Mouse (Mus musculus) megakaryocyte, adult 5-6 weeks (primary cell): ENCODE data around the gene H2-T24. TPM values are rescaled to one million over a fixed set of nuclear protein-coding genes. Genes with fewer than 3 reads are reported as not detected.

Source experiments
- ATAC-seq: 2 replicates; pipeline ENCODE4 v1.8.0; 2016; ENCODE audit warnings: mild to moderate bottlenecking, inconsistent platforms; ENCODE audit not compliant: poor library complexity, severe bottlenecking
- total RNA-seq, 2 experiments: library from RNA; stranded (forward) in 1 of 2; stranded (reverse) in 1 of 2; fragments of 153-499, 151-499 nt in 1 of 2; fragments of 221-1000, 200-1000 nt in 1 of 2; gene quantifications; 2 replicates each; pipeline versions ENCODE4 v1.2.3 to v1.2.4; 2015 to 2017

H2-T24 gene
- total RNA-seq, 2 experiments from 2014 or later = 19.5 to 85.4 TPM

DNA sequence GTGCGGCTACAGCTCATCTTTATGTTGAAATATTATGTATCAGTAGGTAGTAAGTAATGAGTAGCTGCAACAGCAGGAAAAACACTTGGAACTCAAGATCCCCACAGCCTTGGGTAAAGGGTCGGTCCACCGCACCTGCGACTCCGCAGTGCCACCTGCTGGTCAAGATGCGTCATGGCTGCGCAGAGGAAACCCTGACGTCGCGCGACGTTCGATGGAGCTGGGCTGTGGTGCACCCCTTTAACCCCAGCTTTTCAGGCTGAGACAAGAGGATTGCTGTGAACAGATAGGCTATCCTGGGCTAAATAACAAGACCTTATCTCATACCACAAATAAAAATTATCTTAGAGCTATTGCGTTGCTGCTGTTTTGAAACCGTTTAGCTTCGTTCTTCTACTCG is 26.7 kb downstream of the H2-T24 start:
- peak; percentile 66 for ATAC-seq

DNA sequence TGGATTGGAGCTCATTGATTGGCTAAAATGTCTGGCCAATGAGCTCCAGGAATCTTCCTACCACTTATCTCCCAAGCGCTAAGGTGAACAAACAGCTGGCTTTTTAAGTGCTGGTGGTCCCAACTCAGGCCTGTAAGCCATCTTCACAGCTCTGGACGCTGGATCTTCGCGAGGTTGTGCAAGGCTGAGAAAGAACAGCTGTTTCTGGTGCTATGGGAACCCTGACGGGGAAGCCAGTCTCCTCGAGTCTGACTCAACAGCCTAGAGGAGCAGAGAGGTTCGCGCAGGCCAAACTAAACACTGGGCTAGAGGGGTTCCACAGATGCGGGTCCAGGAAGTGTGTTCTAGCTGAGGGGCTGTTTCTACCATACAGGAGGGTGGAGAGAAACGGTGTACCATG is 28.6 kb downstream of the H2-T24 start:
- no peak for ATAC-seq

DNA sequence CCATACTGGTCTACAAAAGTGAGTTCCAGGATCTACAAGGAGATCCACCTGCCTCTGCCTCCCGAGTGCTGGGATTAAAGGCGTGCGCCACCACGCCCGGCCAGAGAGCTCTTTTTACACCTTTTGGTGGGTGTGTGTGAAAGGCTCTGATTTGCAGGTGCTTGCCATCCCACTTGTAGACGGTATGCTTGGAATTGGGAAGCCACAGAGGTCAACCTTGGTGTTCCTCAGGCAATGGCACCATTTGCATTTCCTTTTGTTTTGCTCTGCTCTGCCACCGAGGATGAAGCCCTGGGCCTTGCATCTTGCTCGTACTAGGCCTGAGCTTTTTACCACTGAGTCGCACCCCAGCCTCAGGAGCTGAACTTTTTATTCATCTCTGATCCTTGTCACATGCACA is 38.6 kb downstream of the H2-T24 start:
- no peak for ATAC-seq

DNA sequence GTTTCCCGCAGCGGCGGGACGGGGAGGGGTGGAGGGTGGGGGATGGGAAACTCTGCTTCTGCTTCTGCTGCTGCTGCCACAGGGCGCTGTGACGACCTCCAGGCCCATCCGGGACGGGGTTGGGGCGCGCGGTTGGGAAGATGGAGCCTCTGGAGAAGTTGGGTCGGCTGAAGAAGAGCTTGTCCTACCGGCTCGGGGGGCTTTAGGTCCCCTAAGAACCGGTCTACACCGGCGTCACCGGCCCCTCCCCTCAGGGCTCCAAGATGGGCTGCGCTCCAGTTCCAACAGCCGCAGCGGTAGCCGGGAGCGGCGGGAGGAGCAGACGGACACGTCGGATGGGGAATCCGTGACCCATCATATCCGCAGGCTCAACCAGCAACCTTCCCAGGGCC is 40.0 kb downstream of the H2-T24 start:
- ATAC-seq = peak; percentile 4

DNA sequence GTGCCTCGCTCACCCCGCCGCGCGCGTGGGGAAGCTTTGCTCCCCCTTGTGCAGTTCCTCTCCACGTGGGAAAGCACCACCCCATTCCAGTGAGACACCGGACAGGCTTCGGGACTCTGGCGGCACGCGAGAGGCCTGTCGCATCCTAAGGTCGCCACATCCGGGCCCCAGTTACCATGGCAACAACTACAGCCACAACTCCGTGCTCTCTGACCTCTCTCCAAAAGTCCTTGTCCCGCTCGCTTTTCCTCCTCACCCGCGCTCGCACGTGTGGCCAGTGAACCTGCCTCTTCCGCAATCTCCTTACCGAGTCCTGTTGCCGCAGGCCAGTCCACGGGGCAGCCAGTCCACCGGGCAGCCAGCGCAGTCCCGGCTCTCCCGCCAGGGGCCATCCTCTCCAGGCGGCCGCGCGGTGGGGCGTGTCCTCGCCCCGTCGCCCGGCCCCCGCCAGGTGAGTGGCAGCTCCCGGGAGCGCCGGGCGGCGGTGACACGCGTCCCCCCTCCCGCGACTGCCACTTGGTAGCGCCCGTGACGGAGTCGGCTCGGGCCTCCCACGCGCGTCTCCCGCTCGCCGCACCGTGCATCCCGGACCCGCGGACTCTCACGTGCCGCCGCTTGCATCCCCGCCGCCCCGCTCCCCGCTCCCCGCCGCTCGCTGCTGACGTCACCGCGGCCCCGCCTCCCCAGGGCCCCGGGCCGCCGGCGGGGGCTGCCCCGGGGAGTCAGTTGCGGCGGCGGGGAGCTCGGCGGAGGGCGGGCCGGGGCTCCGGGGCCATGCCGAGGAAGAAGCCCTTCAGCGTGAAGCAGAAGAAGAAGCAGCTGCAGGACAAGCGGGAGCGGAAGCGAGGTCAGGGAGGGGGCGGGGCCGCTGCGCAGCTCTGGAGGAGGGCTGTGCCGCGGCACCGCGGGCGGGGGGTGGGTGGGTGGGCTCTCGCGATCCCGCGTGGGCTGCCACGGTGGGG is 40.7 kb downstream of the H2-T24 start, which contains the start of the genes Gnl1 and Prr3:
Gene Gnl1, plus strand, starts transcription at position 451 of the 962 bp plus-strand sequence.
Gene Prr3, minus strand, starts transcription at position 836 of the 962 bp plus-strand sequence.
- ATAC-seq = peak; percentile 82

DNA sequence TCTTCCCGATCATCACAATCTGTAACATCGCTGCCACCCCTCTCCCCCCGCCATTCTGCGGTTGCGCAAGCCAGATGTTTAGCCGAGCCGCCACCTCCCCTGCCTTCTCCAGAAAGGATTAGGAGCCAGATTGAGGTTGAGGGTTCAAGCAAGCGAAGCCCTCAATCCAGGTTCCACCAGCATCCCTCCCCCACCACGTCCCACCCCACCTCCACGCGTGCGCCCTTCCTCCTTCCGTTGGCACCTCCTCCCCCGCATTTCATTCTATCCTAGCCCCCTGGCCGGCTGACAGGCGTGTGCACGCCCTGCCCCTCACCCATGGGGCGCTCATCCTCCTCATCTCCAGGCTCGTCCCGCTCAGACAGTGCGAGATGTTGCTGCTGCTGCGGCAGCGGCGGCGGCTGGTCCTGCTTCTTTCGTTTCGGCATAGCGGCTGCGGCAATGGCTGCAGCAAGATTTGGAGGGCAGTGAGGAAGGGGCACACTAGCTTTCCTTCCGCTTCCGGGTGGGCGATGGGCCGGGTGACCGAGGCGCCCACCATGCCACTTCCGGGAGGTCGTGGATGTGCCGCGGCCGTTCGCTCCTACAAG is 41.5 kb downstream of the H2-T24 start:
- no peak; the same call in 1 of the 2 replicates for ATAC-seq

DNA sequence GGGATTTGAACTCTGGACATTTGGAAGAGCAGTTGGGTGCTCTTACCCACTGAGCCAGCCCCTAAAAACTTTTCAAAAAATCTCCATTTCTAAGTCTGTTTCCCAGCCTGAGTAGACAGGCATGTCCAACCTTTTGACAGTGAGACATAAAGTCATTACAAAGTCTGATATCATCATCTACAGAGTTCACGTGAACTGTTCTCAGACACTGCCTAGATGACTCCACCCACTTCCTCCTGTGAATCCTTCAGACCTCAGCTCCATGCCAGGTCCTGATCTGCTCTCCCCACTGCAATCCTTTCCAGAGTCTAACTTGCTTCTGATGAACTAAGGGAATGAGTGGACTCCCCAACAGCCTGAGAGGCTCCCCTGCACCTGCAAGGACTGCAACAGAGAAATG is 48.2 kb downstream of the H2-T24 start:
- ATAC-seq = no peak

DNA sequence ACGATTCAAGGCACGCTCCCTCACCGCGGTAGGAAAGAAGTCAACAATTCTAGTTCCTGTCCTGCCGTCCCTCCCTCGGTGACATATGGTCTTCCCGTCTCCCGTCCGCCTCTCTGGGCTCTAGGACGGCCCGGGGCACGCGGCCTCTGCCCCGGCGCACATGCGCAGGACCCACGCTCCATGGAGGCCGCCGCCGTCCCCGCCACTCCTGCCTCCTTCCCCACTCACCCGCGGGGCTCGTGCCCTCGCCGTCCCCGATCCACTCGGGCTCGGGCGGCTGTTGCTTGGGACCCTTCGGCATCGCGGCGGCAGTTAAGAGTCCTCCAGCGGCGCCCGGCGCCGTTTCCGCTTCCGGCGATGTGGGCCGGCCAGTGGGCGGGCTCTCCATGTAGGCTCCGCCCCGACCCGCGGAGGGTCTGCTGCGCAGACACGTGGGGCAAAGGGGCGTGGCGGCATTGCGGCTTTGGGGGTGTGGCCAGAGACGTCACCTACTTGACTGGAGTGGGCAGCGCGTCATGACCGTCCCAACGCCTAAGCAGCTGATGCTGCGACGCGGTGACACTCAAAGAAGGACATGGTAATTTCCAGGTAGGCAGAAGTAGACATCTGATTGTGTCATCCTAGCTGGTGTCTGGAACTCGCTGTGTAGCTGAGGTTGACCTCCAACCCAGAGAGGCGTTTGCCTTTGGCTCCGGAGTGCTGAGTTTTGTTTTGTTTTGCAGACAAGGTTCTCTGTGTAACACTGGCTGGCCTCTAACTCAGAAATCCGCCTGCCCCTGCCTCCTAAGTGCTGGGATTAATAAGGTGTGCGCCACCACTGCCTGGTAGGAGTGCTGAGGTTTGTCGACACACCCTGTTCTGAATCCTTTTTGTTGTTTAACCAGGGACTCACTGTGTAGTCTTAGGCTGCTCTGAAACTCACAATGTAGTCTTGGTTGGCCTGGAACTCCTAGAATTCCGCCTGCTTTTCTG is 50.7 kb downstream of the H2-T24 start, which contains the start of gene Abcf1:
Gene Abcf1, minus strand, starts transcription at position 344 of the 972 bp plus-strand sequence.
- peak; percentile 98 for ATAC-seq

DNA sequence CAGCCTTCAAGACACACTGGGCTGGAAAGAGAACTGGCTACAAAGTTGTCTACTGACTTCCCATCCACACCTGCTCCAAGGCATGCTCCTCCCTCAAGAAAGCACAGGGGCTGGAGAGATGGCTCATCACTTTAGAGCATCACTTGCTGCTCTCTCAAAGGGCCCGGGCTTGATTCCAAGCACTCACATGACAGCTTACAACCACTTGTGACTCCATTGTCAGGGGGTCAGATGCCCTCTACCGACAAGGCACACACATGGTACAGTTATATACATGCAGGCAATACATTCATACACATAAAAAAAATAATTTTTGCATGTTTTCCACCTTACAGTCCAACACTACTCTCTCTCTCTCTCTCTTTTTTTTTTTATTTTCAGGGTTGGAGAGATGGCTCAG is 52.7 kb downstream of the H2-T24 start:
- no peak for ATAC-seq

DNA sequence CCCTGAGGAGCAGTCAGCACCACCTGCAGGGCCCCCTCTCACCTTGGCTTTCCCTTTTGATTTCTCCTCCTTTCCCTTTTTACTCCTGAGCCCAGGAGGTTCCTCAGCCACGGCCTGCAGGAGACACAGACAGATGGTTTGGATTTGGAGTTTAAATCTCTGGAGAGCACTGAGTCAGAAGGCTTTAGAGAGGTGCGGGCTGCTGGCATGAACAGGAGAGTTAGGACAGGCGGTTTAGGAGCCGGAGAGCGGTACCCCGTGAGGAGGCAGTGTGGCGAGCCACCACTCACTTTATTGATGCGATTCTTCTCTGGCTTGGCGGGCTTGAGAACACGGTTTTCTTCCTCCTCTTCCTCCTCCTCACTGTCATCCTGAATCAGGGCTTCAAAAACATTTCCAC is 57.1 kb downstream of the H2-T24 start:
- ATAC-seq = no peak

DNA sequence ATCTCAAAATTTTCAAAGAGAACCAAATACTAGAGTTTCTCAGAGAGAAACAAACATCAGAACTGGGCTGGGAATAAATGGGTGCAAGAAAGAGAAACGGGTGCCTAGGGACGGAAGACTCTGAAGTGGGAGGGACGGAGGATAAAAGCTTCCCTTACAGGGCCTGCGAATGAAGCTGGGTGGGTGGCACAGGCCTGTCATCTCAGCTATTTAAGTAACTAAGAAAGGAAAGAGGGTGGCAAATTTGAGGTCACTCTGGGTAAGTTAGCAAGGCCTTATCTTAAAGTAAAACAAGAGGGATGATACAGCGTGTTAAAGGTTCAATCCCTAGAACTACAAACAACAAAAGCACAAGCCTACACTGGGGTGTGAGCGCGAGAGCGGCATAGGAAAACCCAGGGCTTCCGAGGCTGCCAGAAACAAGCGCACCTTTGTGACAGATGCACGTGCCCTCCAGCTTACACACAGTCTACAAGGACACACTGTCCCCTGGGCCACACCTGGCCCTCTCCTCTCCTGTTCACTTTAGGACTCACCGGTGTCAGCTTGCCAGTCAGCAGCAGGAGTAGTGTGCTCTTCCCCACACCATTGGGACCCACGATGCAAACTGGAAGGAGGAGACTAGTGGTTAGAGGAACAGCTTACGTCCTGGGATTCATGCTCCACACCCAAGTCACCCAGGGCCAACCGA is 61.7 kb downstream of the H2-T24 start:
- no peak for ATAC-seq

Other genes starting within 250 kb of the H2-T24 start
- 21.1 and 22.8 TPM in 2 replicates for gene Ier3, start 198.9 kb downstream of the H2-T24 start, total RNA-seq (2015)
- gene Ier3, start 198.9 kb downstream of the H2-T24 start, total RNA-seq (2017) = 15.7 and 20.5 TPM in 2 replicates
- gene Flot1, start 197.3 kb downstream of the H2-T24 start, total RNA-seq (2015) = 73.5 and 95.0 TPM in 2 replicates
- 124 and 127 TPM in 2 replicates for gene Flot1, start 197.3 kb downstream of the H2-T24 start, total RNA-seq (2017)
- 649 TPM in 2 replicates for gene Tubb5, start 182.3 kb downstream of the H2-T24 start, total RNA-seq (2015)
- gene Tubb5, start 182.3 kb downstream of the H2-T24 start, total RNA-seq (2017) = 751 and 811 TPM in 2 replicates
- gene Mdc1, start 179.0 kb downstream of the H2-T24 start, total RNA-seq (2015) = 37.6 and 62.8 TPM in 2 replicates
- gene Mdc1, start 179.0 kb downstream of the H2-T24 start, total RNA-seq (2017) = 17.3 and 18.6 TPM in 2 replicates
- gene Nrm, start 159.2 kb downstream of the H2-T24 start, total RNA-seq (2015) = 88.5 and 114 TPM in 2 replicates
- 80.1 and 82.8 TPM in 2 replicates for gene Nrm, start 159.2 kb downstream of the H2-T24 start, total RNA-seq (2017)
- 153 and 167 TPM in 2 replicates for gene Ppp1r18, start 155.0 kb downstream of the H2-T24 start, total RNA-seq (2015)
- 64.0 and 78.1 TPM in 2 replicates for gene Ppp1r18, start 155.0 kb downstream of the H2-T24 start, total RNA-seq (2017)
- gene Dhx16, start 140.7 kb downstream of the H2-T24 start, total RNA-seq (2015) = 87.6 and 118 TPM in 2 replicates
- gene Dhx16, start 140.7 kb downstream of the H2-T24 start, total RNA-seq (2017) = 65.9 and 72.8 TPM in 2 replicates
- gene 2310061I04Rik, start 123.1 kb downstream of the H2-T24 start, total RNA-seq (2015) = 28.4 and 31.8 TPM in 2 replicates
- 3.5 and 9.8 TPM in 2 replicates for gene 2310061I04Rik, start 123.1 kb downstream of the H2-T24 start, total RNA-seq (2017)
- 8.7 and 10.1 TPM in 2 replicates for gene Atat1, start 110.5 kb downstream of the H2-T24 start, total RNA-seq (2015)
- gene Atat1, start 110.5 kb downstream of the H2-T24 start, total RNA-seq (2017) = 5.2 and 7.6 TPM in 2 replicates
- 29.2 and 35.9 TPM in 2 replicates for gene Mrps18b, start 104.2 kb downstream of the H2-T24 start, total RNA-seq (2015)
- gene Mrps18b, start 104.2 kb downstream of the H2-T24 start, total RNA-seq (2017) = 25.0 and 28.9 TPM in 2 replicates
- gene Ppp1r10, start 104.1 kb downstream of the H2-T24 start, total RNA-seq (2015) = 82.4 and 93.7 TPM in 2 replicates
- 131 and 157 TPM in 2 replicates for gene Ppp1r10, start 104.1 kb downstream of the H2-T24 start, total RNA-seq (2017)
- 31.8 and 32.7 TPM in 2 replicates for gene Abcf1, start 50.8 kb downstream of the H2-T24 start, total RNA-seq (2015)
- 101 and 128 TPM in 2 replicates for gene Abcf1, start 50.8 kb downstream of the H2-T24 start, total RNA-seq (2017)
- 5.0 and 6.4 TPM in 2 replicates for gene Gnl1, start 40.7 kb downstream of the H2-T24 start, total RNA-seq (2015)
- 11.3 and 13.9 TPM in 2 replicates for gene Gnl1, start 40.7 kb downstream of the H2-T24 start, total RNA-seq (2017)
- 7.5 and 8.9 TPM in 2 replicates for gene Prr3, start 40.3 kb downstream of the H2-T24 start, total RNA-seq (2015)
- 2.8 and 8.5 TPM in 2 replicates for gene Prr3, start 40.3 kb downstream of the H2-T24 start, total RNA-seq (2017)
- 211 and 216 TPM in 2 replicates for gene H2-T23, start 12.3 kb upstream of the H2-T24 start, total RNA-seq (2015)
- gene H2-T23, start 12.3 kb upstream of the H2-T24 start, total RNA-seq (2017) = 185 and 224 TPM in 2 replicates
- gene H2-T22, start 22.2 kb upstream of the H2-T24 start, total RNA-seq (2015) = 43.2 and 44.4 TPM in 2 replicates
- gene H2-T22, start 22.2 kb upstream of the H2-T24 start, total RNA-seq (2017) = 51.9 and 56.1 TPM in 2 replicates
- not detected in 2 replicates for gene Gm6034, start 22.4 kb upstream of the H2-T24 start, total RNA-seq (2015)
- not detected in 2 replicates for gene Gm6034, start 22.4 kb upstream of the H2-T24 start, total RNA-seq (2017)
- not detected in 2 replicates for gene Gm11127, start 37.8 kb upstream of the H2-T24 start, total RNA-seq (2015)
- gene Gm11127, start 37.8 kb upstream of the H2-T24 start, total RNA-seq (2017) = not detected in 2 replicates
- 0.62 TPM in 1 of 2 replicates, not detected in the other for gene Gm19684, start 101.1 kb upstream of the H2-T24 start, total RNA-seq (2015)
- gene Gm19684, start 101.1 kb upstream of the H2-T24 start, total RNA-seq (2017) = 0.12 and 0.15 TPM in 2 replicates
- not detected in 2 replicates for gene Gm7030, start 108.9 kb upstream of the H2-T24 start, total RNA-seq (2015)
- not detected in 2 replicates for gene Gm7030, start 108.9 kb upstream of the H2-T24 start, total RNA-seq (2017)
- gene Gm8909, start 148.0 kb upstream of the H2-T24 start, total RNA-seq (2015) = not detected in 2 replicates
- not detected in 2 replicates for gene Gm8909, start 148.0 kb upstream of the H2-T24 start, total RNA-seq (2017)
- gene H2-T3, start 169.7 kb upstream of the H2-T24 start, total RNA-seq (2015) = not detected in 2 replicates
- not detected in 2 replicates for gene H2-T3, start 169.7 kb upstream of the H2-T24 start, total RNA-seq (2017)
- 77.4 and 79.9 TPM in 2 replicates for gene Rpp21, start 237.5 kb upstream of the H2-T24 start, total RNA-seq (2015)
- 54.1 and 74.4 TPM in 2 replicates for gene Rpp21, start 237.5 kb upstream of the H2-T24 start, total RNA-seq (2017)